Mouse (Mus musculus) adrenal gland, adult (tissue): ENCODE data around the gene Esam.
A peak's percentile ranks its signal among the peaks of the same experiment; 100 is the strongest.

Experiments
- DNase-seq, 2 experiments: peaks; one replicate each; pipeline ENCODE4 v3.0.0; 2022 to 2023; ENCODE audit warnings: low spot score in 1 of 2; ENCODE audit not compliant: inconsistent age in 2 of 2

The Esam gene

GRCm38 (mm10) chr9:37527396-37528224 lies at the start of gene Esam:
Gene Esam (plus strand): TSS chr9:37528078.
- peak; percentile 83 to 89 for DNase-seq

DNA sequence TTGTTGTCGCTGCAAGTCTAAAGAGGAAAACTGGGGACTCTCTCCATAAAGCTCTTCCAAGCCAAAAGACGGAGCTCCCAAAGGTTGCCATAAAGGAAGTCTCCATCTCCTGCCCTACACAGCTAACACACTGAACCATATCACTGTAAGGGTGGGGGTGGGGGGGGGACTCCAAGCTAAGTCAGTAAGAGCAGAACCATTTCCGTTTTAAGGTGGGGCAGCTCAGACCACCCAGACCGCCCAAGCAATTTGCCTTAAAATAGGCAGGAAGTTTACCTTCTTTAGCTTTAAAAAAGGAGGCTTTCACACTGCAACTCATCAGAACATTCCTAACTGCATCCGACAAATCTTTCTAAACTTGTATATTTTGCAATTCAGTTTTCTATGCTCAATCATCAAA lies 42.7 kb upstream of the Esam start:
- no peak for DNase-seq

GRCm38 (mm10) chr9:37488041-37488440 lies 39.8 kb upstream of the Esam start:
- peak in 1 of 2 experiments; percentile 56 for DNase-seq

DNA sequence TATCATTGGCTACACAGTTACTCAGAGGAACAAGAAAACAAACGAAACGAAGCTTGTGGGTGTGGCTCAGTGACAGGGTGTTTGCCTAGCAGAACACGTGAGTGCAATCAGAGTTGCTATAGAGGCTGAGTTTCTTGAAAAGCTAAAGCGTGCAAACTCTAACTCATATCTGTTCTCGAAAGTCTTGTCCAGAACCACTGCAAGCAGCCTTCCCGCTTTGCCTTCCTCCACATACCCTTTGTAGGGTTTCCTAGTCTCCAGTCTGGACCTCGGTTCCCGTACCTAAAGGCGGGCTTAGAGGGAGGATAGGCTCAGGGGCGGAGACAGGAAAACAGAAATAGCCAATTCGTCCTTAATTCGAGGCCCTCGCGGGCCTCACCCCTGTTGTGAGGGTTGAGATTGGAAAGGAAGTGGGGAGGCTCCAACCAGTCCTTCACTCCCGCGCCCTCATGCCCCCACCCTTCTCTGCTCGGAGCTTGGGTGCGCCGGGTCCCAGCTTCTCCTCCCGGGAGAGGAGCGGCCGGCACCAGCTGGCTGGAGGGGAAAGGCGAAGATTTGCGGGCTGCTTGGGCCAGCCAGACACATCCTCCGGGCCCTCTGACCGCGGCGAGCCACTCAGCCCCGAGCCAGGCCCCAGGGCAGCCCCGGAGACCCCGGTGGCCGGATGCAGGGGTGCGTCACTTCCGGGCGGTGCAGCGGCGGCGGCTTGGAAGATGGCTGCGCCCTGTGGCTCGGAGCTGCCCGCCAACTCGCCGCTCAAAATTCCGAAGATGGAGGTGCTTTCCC lies 39.1 kb upstream of the Esam start, which contains the start of gene Msantd2:
Gene Msantd2 (plus strand): TSS at position 709 of the 786 bp plus-strand sequence.
- peak; percentile 93 to 97 for DNase-seq

- DNase-seq, result peak; percentile 63 to 82
These were observed 38.3 kb upstream of the Esam start for GRCm38 (mm10) chr9:37489446-37490120.

DNA sequence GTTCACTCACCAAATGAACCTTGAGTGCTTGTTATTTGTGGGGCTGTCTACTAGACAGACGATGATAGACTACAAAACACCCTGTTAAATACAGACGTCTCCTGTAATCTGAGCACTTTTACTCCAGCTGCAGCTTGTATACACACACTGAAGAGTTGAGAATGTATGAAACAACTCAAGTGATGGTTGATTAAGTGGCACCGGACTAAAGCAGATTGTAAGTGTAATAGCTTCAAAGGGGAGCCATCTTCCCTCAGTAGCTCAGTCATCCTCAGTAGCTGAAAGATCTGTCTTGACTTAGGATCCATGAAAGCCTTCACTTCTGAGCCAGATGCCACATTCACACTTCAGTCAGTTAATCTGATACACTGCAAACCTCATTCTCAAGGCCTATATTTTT lies 32.1 kb upstream of the Esam start:
- no peak for DNase-seq

- no peak for DNase-seq
These were observed 31.6 kb upstream of the Esam start for GRCm38 (mm10) chr9:37496325-37496724.

GRCm38 (mm10) chr9:37500201-37500600 lies 27.7 kb upstream of the Esam start:
- DNase-seq, result no peak

DNA sequence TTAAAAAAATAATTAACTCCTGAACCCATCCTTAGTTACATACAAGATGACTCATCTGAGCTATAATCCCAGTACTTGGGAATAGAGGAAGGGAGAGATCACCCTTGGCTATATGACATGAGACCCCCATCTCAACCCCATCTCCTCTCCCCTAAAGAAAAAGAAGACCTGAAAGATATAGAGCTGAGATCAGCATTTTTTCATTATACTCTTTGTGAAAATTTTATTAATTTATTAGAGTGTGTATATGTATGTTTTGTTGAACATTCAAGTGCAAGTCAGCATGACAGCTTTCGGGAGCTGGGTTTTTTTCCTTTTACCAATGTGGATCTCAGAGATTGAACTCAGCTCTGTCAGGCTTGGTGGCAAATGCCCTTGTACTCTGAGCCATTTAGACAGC lies 26.7 kb upstream of the Esam start:
- no peak for DNase-seq

- no peak for DNase-seq
These were observed 23.5 kb upstream of the Esam start for GRCm38 (mm10) chr9:37504348-37504747.

- DNase-seq, result no peak
These were observed 21.9 kb upstream of the Esam start for GRCm38 (mm10) chr9:37506023-37506422.

GRCm38 (mm10) chr9:37512097-37512496 lies 15.8 kb upstream of the Esam start:
- DNase-seq, result peak in 1 of 2 experiments; percentile 49

DNA sequence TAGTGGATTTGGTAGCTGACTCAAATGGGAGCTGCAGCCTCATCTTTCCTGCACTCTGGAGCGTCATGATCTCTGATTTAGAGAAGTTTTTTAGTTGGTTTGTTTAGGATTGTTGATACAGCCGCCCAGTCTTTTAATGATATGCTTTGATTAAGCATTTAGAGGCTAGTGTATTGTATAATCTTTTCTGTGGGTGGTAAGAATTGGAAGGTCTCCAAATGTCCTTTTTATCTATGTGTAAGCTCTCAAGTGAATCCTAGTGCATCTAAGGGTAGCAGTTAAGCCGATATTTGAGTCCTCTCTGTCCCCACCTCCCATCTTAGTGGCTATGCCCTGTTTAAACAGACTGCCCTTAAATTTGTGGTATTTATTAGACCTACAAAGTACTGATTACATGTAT lies 13.4 kb upstream of the Esam start:
- peak in 1 of 2 experiments; percentile 21 for DNase-seq

- peak in 1 of 2 experiments; percentile 31 for DNase-seq
These were observed 10.4 kb upstream of the Esam start for GRCm38 (mm10) chr9:37517467-37517866.

GRCm38 (mm10) chr9:37518991-37519390 lies 8.9 kb upstream of the Esam start:
- no peak for DNase-seq

DNA sequence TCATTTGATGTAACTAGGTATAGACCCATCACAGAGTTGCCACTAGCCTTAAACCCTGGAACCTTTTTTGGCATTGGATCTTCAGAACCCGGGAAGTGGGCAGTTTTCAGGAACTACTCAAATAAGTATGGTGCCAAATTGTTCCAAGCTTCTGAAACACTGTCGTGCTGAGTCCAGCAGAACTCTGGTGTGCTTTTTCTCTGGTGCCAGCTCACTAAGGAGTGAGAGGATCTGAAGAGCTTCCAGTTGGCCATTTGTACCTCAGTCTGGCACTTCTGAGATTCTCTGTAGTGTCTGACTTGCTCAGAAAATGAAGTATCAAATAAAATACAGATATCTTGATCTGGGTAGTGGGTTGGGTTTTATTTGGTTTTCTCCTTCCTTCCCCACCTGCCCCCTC lies 7.9 kb upstream of the Esam start:
- DNase-seq, result peak in 1 of 2 experiments; percentile 15

GRCm38 (mm10) chr9:37525461-37525860 lies 2.4 kb upstream of the Esam start:
- no peak for DNase-seq

DNA sequence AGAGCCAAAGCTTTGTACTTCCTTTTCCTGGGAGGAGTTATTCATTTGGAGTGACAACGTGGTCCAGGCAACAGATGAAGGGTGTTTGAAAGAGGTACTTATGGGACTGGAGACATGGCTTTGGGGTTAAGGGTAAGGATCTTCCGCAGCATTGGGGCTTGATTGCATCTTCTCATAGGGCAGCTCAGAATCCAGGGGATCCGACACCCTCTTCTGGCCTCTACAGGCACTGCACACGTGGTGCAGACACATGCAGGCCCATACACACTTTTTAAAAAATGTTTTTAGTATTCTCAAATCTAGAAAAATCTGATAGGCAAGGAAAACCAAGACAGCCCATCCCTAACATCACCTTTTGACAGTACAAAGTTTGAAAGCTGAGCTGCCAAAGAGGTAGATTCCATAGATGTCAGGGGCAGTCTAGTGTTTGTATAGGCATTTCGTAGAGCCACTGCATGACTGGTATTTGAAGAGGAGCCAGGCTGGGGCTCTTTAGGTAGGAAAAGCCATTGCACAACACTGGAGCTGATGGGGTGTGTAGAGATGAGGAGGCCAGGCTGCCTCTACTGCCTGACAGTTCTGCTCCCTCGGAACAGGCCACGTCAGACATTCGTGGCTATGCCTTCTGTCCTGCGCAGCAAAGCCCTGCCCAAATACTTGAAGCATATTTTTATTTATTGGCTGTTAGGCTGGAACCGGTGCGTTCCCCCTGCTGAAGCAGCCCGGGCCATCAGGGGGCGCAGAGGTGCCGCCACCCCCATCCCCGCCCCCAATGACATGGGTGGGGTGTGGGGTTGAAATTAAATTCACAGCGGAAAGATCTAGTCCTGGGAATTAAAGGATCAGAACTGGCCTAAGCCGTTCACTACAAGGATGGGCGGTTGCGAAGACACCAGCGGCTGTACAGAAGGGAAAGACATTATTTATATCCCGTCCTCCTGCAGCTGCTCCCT lies 1.2 kb upstream of the Esam start:
- DNase-seq, result peak in 1 of 2 experiments; percentile 70

DNA sequence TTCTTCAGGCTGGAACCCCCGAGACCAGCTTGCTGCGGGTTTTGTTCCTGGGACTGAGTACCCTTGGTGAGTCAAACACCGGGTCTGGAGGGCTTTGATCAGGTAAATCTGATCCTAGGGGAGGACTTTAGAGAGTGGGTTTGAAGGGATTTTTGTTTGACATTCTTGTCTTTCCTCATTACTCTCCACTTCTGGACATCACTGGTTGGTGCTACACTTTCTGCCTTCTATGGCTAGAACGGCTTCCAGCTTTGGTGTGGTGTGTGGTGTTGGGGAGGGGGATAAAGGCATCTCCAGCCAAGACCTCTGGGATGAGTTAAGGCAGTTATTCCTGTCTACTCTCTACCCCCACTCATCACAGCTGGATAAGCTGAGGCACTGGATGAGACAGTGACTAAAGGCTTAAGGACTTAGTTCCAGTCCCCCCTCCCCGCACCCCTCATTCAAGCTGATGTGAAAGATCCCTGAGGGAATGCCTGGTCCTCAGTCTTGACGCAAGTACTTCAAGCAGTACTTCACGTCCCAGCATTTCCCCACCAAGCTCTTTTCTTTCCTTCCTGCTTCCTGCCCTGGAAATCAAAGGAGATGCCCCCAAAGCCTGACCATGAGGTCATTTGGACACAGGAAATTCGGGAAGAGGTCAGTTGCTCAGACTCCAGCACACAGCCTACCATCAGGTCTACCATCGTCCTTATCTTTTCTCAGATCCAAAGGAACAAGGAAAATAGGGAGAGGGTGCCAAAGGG lies 520 bp downstream of the Esam start:
- DNase-seq, result peak; percentile 44 to 65
